Mouse (Mus musculus) brain, embryonic 14.5 days (tissue): ENCODE data around the gene Gak.

Source experiments
- CTCF ChIP-seq: fragments of 200-500 bp; IDR thresholded peaks from 2 replicates; pipeline ENCODE4 v1.5.1; 2012; ENCODE audit warnings: inconsistent platforms, mild to moderate bottlenecking, moderate library complexity, borderline replicate concordance; ENCODE audit not compliant: insufficient read depth, insufficient read length; ENCODE audit errors: extremely low read depth
- POLR2A ChIP-seq: fragments of 200-500 bp; IDR thresholded peaks from 2 replicates; pipeline ENCODE4 v1.6.1; 2012; ENCODE audit warnings: mild to moderate bottlenecking, inconsistent platforms, borderline replicate concordance; ENCODE audit not compliant: poor library complexity, insufficient read depth, insufficient read length, severe bottlenecking; ENCODE audit errors: extremely low read depth

DNA sequence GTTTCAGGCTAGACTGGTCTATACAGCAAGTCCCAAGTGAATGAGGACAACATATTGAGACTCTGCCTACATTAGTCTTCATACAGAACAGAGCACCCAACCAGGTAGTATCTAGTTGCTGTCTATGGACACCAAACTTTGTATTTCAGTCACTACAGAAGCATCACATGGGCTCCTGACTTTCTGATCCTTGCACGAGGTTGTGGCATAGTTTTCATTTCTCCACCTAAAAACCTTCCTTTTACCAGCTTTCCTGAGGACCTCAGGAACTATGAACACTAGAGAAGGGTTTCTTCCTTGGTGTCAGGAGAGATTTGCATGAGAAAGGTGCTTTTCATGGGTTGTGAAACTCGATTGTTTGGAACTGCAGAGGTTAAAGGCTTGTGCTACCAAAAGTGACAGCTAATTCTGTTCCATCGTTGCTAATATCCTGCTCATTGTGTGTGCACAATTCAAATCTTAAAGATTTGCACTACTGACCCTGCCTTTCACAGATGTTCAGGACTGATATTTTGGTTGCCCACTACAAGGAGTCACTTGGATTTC lies 38.9 kb upstream of the Gak start:
- no peak for TF ChIP-seq CTCF
- TF ChIP-seq POLR2A, result no peak
